Mouse (Mus musculus) liver, postnatal 0 days (tissue): ENCODE measurements around the gene Eps15l1. TPM values are rescaled to one million over a fixed set of nuclear protein-coding genes. Genes with fewer than 3 reads are reported as not detected.
A peak's percentile ranks its signal among the peaks of the same experiment; 100 is the strongest.

Experiments used
- ATAC-seq: fragments of 200-750 bp; cut with Nextera tagmentation; 2 replicates; pipeline ENCODE4 v1.8.0; 2017; ENCODE audit warnings: mild to moderate bottlenecking, moderate library complexity
- DNase-seq: peaks from one replicate; pipeline ENCODE4 v3.0.0-alpha.2; 2016
- H3K27ac ChIP-seq: fragments of 300-500 bp; sonication (generic); 2 replicates; pipeline ENCODE4 v1.5.1; 2014; ENCODE audit warnings: antibody characterized with exemption, moderate library complexity, mild to moderate bottlenecking, low read depth
- H3K27me3 ChIP-seq: fragments of 300-500 bp; sonication (generic); 2 replicates; pipeline ENCODE4 v1.6.1; 2014; ENCODE audit warnings: low read length, control low read depth, mixed read lengths; ENCODE audit not compliant: insufficient read depth
- H3K36me3 ChIP-seq: fragments of 300-500 bp; sonication (generic); replicated peaks from 2 replicates; pipeline ENCODE4 v1.6.1; 2014; ENCODE audit warnings: mild to moderate bottlenecking, control low read depth, low read length, moderate library complexity, mixed read lengths; ENCODE audit not compliant: insufficient read depth
- H3K4me1 ChIP-seq: fragments of 300-500 bp; sonication (generic); 2 replicates; pipeline ENCODE4 v1.6.1; 2014; ENCODE audit warnings: antibody characterized with exemption, mild to moderate bottlenecking, control low read depth; ENCODE audit not compliant: insufficient read depth
- H3K4me2 ChIP-seq: fragments of 300-500 bp; sonication (generic); 2 replicates; pipeline ENCODE4 v1.6.1; 2014; ENCODE audit warnings: low read depth, mild to moderate bottlenecking, low read length, moderate library complexity, mixed read lengths
- H3K4me3 ChIP-seq: fragments of 300-500 bp; sonication (generic); 2 replicates; pipeline ENCODE4 v1.5.1; 2014; ENCODE audit warnings: low read depth, low read length
- H3K9ac ChIP-seq: fragments of 300-500 bp; sonication (generic); replicated peaks from 2 replicates; pipeline ENCODE4 v1.6.1; 2014; ENCODE audit warnings: mild to moderate bottlenecking, moderate library complexity
- H3K9me3 ChIP-seq: fragments of 300-500 bp; sonication (generic); 2 replicates; pipeline ENCODE4 v1.6.1; 2016; ENCODE audit warnings: mild to moderate bottlenecking, control low read depth, low read length, mixed read lengths
- CTCF ChIP-seq: sonication (generic); IDR thresholded peaks from 2 replicates; pipeline ENCODE4 v1.5.1; 2016; ENCODE audit warnings: antibody characterized with exemption, low read depth
- EP300 ChIP-seq: IDR thresholded peaks from 2 replicates; pipeline ENCODE4 v1.6.1; 2016; ENCODE audit warnings: antibody characterized with exemption, low read depth, mild to moderate bottlenecking
- WGBS: fragments of 180-500 bp; shearing (Covaris S2); extraction: QIAGEN DNeasy Blood & Tissue Kit; methylation state at CpG from one replicate; pipeline ENCODE4 v1.1.7; 2014; ENCODE audit not compliant: insufficient replicate concordance; 5-methylcytosine and 5-hydroxymethylcytosine counted together
- polyA plus RNA-seq: library from polyadenylated mRNA; unstranded; fragments of >200 nt; fragmentation: Nextera tagmentation; extraction: Ambion mirVana; gene quantifications from 2 replicates; pipeline ENCODE4 v1.2.1, GENCODE M21; 2015

Gene Eps15l1
- polyA plus RNA-seq, 1 experiment from 2014 or later, result 10.1 TPM

GRCm38 (mm10) chr8:72322471-72322889 lies 98.8 kb downstream of the Eps15l1 start:
- Histone ChIP-seq H3K27ac (peak overlapping the region; percentile 60), H3K36me3 (peaks cover 15% of the 10 kb centered on the region), H3K27me3 (peaks cover 18% of the 10 kb centered on the region), H3K9me3 (no peaks in the 10 kb centered on the region), H3K4me3 (no peak overlapping the region), H3K4me2 (0 out of 2 replicates have a peak overlapping the region, but pooled peaks have one; percentile 80), H3K4me1 (peaks cover 19% of the 10 kb centered on the region), H3K9ac (no peak overlapping the region)
- DNase-seq (peak; percentile 73), ATAC-seq (no peak)
- 31% methylated on average over 7 of the region's 7 CpGs for WGBS
- TF ChIP-seq CTCF (no peak), EP300 (peak; percentile 44)

- H3K27ac ChIP-seq, result peak overlapping the region; percentile 62
- DNase-seq, result no peak
Observed at GRCm38 (mm10) chr8:72321635-72322441, 99.4 kb downstream of the Eps15l1 start.

GRCm38 (mm10) chr8:72320803-72321583 lies 100.3 kb downstream of the Eps15l1 start:
- Histone ChIP-seq H3K4me3 (peak overlapping the region; percentile 67), H3K4me1 (peaks cover 28% of the 10 kb centered on the region), H3K9me3 (no peaks in the 10 kb centered on the region), H3K4me2 (peak overlapping the region; percentile 80), H3K27me3 (peaks cover 18% of the 10 kb centered on the region), H3K36me3 (peaks cover 15% of the 10 kb centered on the region), H3K27ac (no peak overlapping the region), H3K9ac (peak overlapping the region; percentile 76)
- WGBS, result 58% methylated on average over 25 of the region's 25 CpGs
- TF ChIP-seq CTCF, result no peak
- no peak for TF ChIP-seq EP300
- no peak for DNase-seq
- no peak for ATAC-seq

More at GRCm38 (mm10) chr8:72321635-72322441, 99.4 kb downstream of the Eps15l1 start:
- Histone ChIP-seq H3K4me2 (peak overlapping the region; percentile 80), H3K9me3 (no peaks in the 10 kb centered on the region), H3K4me3 (peak overlapping the region; percentile 67), H3K27me3 (peaks cover 18% of the 10 kb centered on the region), H3K9ac (no peak overlapping the region; the same call in 1 of the 2 replicates), H3K36me3 (peaks cover 15% of the 10 kb centered on the region), H3K4me1 (peaks cover 25% of the 10 kb centered on the region)
- 83% methylated on average over 20 of the region's 20 CpGs for WGBS
- TF ChIP-seq CTCF (no peak), EP300 (no peak)
- no peak for ATAC-seq

DNA sequence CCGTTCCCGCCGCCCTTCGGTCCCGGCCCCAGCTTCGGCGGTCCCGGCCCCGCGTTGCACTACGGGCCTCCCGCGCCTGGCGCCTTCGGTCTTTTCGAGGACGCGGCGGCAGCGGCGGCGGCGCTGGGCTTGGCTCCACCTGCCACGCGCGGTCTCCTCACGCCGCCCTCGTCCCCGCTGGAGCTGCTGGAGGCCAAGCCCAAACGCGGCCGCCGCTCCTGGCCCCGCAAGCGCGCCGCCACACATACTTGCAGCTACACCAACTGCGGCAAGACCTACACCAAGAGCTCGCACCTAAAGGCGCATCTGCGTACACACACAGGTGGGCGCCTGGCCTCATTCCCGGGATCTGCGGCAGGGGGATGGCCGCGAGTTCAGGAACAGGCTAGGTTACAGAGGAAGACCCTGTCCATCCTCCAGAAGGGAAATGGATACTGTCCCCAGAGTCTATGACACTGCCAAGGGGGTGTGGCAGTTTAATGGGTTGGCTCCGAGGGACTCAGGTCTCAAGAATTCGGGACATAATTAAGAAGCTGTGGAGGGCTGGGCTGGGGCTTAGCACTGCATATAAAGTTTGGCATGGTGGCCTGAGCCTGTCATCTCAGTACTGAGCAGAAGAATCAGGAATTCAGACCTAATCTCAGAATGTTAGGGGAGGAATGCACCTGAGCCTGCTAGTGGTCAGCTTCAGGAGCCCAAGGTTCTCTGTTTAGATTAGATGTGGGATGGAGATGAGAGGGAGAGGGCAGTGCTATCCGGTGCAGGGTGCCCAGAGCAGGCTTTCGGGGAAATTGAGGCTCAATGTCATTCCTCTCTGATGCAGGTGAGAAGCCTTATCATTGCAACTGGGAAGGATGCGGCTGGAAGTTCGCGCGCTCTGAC lies 101.1 kb downstream of the Eps15l1 start:
- Histone ChIP-seq H3K4me1 (peaks cover 28% of the 10 kb centered on the region), H3K4me2 (peak overlapping the region; percentile 80), H3K9me3 (no peaks in the 10 kb centered on the region), H3K4me3 (peak overlapping the region; percentile 67), H3K9ac (peak overlapping the region; percentile 76), H3K36me3 (peaks cover 15% of the 10 kb centered on the region), H3K27ac (peak overlapping the region; percentile 58), H3K27me3 (peaks cover 18% of the 10 kb centered on the region)
- WGBS, result 11% methylated on average over 42 of the region's 55 CpGs
- no peak for ATAC-seq
- peak; percentile 24 for DNase-seq
- TF ChIP-seq CTCF (no peak), EP300 (no peak)

GRCm38 (mm10) chr8:72319397-72319796 lies 101.9 kb downstream of the Eps15l1 start:
- ATAC-seq, result no peak; the same call in 1 of the 2 replicates

More at GRCm38 (mm10) chr8:72319397-72319796, 101.9 kb downstream of the Eps15l1 start:
- peak overlapping the region; percentile 58 for H3K27ac ChIP-seq
- H3K4me3 ChIP-seq, result peak overlapping the region; percentile 67
- H3K9me3 ChIP-seq, result no peaks in the 10 kb centered on the region
- H3K9ac ChIP-seq, result peak overlapping the region; percentile 76
- no peak for DNase-seq
- WGBS, result 1% methylated on average over 44 of the region's 48 CpGs
- H3K36me3 ChIP-seq, result peaks cover 15% of the 10 kb centered on the region
- peaks cover 28% of the 10 kb centered on the region for H3K4me1 ChIP-seq
- H3K4me2 ChIP-seq, result peak overlapping the region; percentile 80
- H3K27me3 ChIP-seq, result peaks cover 18% of the 10 kb centered on the region
- no peak for TF ChIP-seq CTCF
- no peak for TF ChIP-seq EP300
